20 mouse cellular contexts compared by ENCODE assay signal in the genomic region with DNA sequence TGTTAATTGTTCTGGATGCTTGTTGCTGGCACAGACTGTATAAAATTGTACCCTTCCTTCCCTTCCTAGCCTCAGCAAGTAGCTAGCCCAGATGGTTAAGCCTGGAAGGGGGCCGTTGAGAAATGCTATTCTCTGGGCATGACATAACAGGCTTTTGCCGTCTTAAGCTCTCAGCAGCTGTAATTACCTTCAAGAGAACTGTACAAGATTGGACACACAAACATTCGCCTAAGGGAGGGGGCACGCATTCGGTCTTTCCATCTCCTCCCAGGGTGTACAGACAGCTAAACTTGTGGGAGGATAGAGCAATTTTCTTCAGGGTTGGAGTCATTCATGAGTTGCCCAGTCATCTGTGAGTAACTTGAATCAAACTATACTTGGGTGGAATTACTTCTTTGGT. TPM values are rescaled to one million over a fixed set of nuclear protein-coding genes. Genes with fewer than 3 reads are reported as not detected.
DNase-seq lines count a peak whose midpoint lies in the region; ATAC-seq and TF ChIP-seq lines count a peak whose summit lies in the region.
"Had no signal": no experiment of that assay in that cellular context is flagged by ENCODE, and none has a peak within 500 bp of the region (broad histone marks: within the 10 kb centered on the region; RNA-seq: fewer than 3 reads in every experiment).

No protein-coding gene starts in this region.

- no peak for TF ChIP-seq POLR2A in embryonic fibroblast, embryonic 13.5 days (IDR thresholded peaks at IDR 0.05; ENCODE audit: low read depth, low read length)

- no peak overlapping the region for H3K4me3 ChIP-seq in embryonic fibroblast, embryonic 13.5 days (ENCODE audit: insufficient read depth, low read length)
- H3K4me3 ChIP-seq: forebrain, embryonic 10.5 days; gastrocnemius, adult 2 months; heart, embryonic 13.5 days; hindbrain, embryonic 15.5 days had no signal

- no peak for TF ChIP-seq CTCF in embryonic fibroblast, embryonic 13.5 days (IDR thresholded peaks at IDR 0.05; ENCODE audit: borderline replicate concordance, insufficient read depth, low read length)

- ATAC-seq in frontal cortex, adult (ENCODE audit: low TSS enrichment), result peak; percentile 25; the same call in 1 of the 2 replicates
- ATAC-seq: activated CD4-positive, CD25-positive, alpha-beta regulatory T cell, adult 4 months; forebrain, embryonic 16.5 days; inflammation-experienced regulatory T-cells, adult 6 months; Patski had no signal

- H3K27ac ChIP-seq in embryonic fibroblast, embryonic 13.5 days (ENCODE audit: insufficient read depth, low read length), result peak overlapping the region; percentile 46; the same call in 1 of the 2 replicates
- H3K27ac ChIP-seq: forebrain, embryonic 10.5 days; gastrocnemius, adult 2 months; heart, embryonic 13.5 days; hindbrain, embryonic 15.5 days had no signal

- H3K4me1 ChIP-seq in embryonic fibroblast, embryonic 13.5 days (ENCODE audit: control insufficient read depth, insufficient read depth, low read length), result 0 out of 2 replicates have a peak, but pooled peaks cover 5% of the 10 kb centered on the region
- H3K4me1 ChIP-seq: forebrain, embryonic 10.5 days; hindbrain, embryonic 15.5 days had no signal

- no peak for DNase-seq in frontal cortex, postnatal 25 days (ENCODE audit: low spot score in 2 of 2)
- DNase-seq in brain, adult 2 months (ENCODE audit: low read depth, low spot score), result peak; percentile 80
- peak; percentile 55 for DNase-seq in telencephalon, adult 2 months (ENCODE audit: low read depth, low spot score)
- DNase-seq in thymus, postnatal 36 days, result no peak
- DNase-seq: adrenal gland, postnatal 14 days; cerebellum, adult 18-20 months; cerebellum, adult 9-11 months; cerebellum, postnatal 36 days; gastrocnemius, adult 2 months; gastrocnemius, postnatal 25 days; heart, postnatal 36 days had no signal

RNA-seq across cellular contexts. Expression of gene Fam49a, which starts 43.0 kb away (rescaled TPM):
- polyA plus RNA-seq in embryonic fibroblast, embryonic 13.5 days (2011; ENCODE audit: insufficient read length, low read depth, missing spikeins), result 6.7 and 8.2 TPM in 2 replicates

Comparison
In these comparisons a context has a peak if more than half of its experiments do, and no peak if none do; other contexts are left out.
1. DNase-seq: peak in brain, adult 2 months (single experiment) and telencephalon, adult 2 months (single experiment); none in frontal cortex, postnatal 25 days (0 of 2) and thymus, postnatal 36 days (0 of 2).